Mouse (Mus musculus) MEL (cell line): ENCODE measurements around the gene F2r.

Source experiments
- BHLHE40 ChIP-seq: IDR thresholded peaks from 2 replicates; pipeline ENCODE4 v1.6.1; 2012; ENCODE audit warnings: low read depth, mild to moderate bottlenecking, inconsistent platforms, low read length, improper control_type of control experiment, borderline replicate concordance
- CTCF ChIP-seq, 3 experiments: IDR thresholded peaks in 2 of 3; conservative IDR thresholded peaks in 1 of 3; 2 replicates each; pipeline ENCODE4 v1.5.1; 2011 to 2012; ENCODE audit warnings: low read length in 3 of 3, low read depth in 2 of 3, mild to moderate bottlenecking in 2 of 3, improper control_type of control experiment in 1 of 3, inconsistent platforms in 1 of 3, mixed read lengths in 1 of 3, moderate library complexity in 1 of 3; ENCODE audit not compliant: control insufficient read depth in 1 of 3, insufficient read depth in 1 of 3, poor library complexity in 1 of 3, severe bottlenecking in 1 of 3
- EP300 ChIP-seq, 2 experiments: IDR thresholded peaks; 2 replicates each; pipeline ENCODE4 v1.6.1; 2011; ENCODE audit warnings: improper control_type of control experiment in 2 of 2, low read length in 2 of 2, low read depth in 1 of 2, mild to moderate bottlenecking in 1 of 2
- NRF1 ChIP-seq: IDR thresholded peaks from 2 replicates; pipeline ENCODE4 v1.6.1; 2014; ENCODE audit warnings: low read depth, mild to moderate bottlenecking, inconsistent platforms, low read length, improper control_type of control experiment, moderate library complexity; ENCODE audit not compliant: poor library complexity, insufficient read depth, severe bottlenecking
- POLR2A ChIP-seq, 2 experiments: IDR thresholded peaks; 2 replicates each; pipeline ENCODE4 v1.6.1; 2011 to 2012; ENCODE audit warnings: low read length in 2 of 2, mild to moderate bottlenecking in 2 of 2, control low read depth in 1 of 2, improper control_type of control experiment in 1 of 2, low read depth in 1 of 2, moderate library complexity in 1 of 2; ENCODE audit not compliant: control insufficient read depth in 1 of 2, insufficient read depth in 1 of 2, poor library complexity in 1 of 2
- POLR2AphosphoS2 ChIP-seq: IDR thresholded peaks from 2 replicates; pipeline ENCODE4 v1.6.1; 2011; ENCODE audit warnings: low read length, improper control_type of control experiment
- UBTF ChIP-seq: IDR thresholded peaks from 2 replicates; pipeline ENCODE4 v1.6.1; 2012; ENCODE audit warnings: low read depth, mild to moderate bottlenecking, inconsistent platforms, low read length, improper control_type of control experiment, moderate library complexity, borderline replicate concordance; ENCODE audit not compliant: insufficient read depth

- TF ChIP-seq CTCF (IDR thresholded peaks at IDR 0.05 in 2 of 3, conservative IDR thresholded peaks at IDR 0.05 in 1 of 3; ENCODE audit: control insufficient read depth in 1 of 3, insufficient read depth in 1 of 3, low read depth in 2 of 3, low read length in 3 of 3, poor library complexity in 1 of 3, severe bottlenecking in 1 of 3) (no peak), UBTF (no peak), EP300 (IDR thresholded peaks at IDR 0.05; ENCODE audit: low read depth in 1 of 2, low read length in 2 of 2) (no peak), POLR2A (IDR thresholded peaks at IDR 0.05; ENCODE audit: control insufficient read depth in 1 of 2, insufficient read depth in 1 of 2, low read depth in 1 of 2, low read length in 2 of 2, poor library complexity in 1 of 2) (no peak), BHLHE40 (no peak), POLR2AphosphoS2 (no peak), NRF1 (no peak)
These were observed 9.7 kb downstream of the F2r start for GRCm38 (mm10) chr13:95608416-95609087.
